Mouse (Mus musculus) bone marrow, adult 2 months (tissue): ENCODE data around the gene Tubb4a.

Experiments
- CTCF ChIP-seq: fragments of 200-500 bp; IDR thresholded peaks from 2 replicates; pipeline ENCODE4 v1.5.1; 2011; ENCODE audit warnings: low read length, control low read depth; ENCODE audit not compliant: control insufficient read depth, insufficient read depth
- POLR2A ChIP-seq: fragments of 200-500 bp; IDR thresholded peaks from 2 replicates; pipeline ENCODE4 v1.6.1; 2011; ENCODE audit warnings: low read depth, mild to moderate bottlenecking, control low read depth, low read length, borderline replicate concordance; ENCODE audit not compliant: control insufficient read depth

DNA sequence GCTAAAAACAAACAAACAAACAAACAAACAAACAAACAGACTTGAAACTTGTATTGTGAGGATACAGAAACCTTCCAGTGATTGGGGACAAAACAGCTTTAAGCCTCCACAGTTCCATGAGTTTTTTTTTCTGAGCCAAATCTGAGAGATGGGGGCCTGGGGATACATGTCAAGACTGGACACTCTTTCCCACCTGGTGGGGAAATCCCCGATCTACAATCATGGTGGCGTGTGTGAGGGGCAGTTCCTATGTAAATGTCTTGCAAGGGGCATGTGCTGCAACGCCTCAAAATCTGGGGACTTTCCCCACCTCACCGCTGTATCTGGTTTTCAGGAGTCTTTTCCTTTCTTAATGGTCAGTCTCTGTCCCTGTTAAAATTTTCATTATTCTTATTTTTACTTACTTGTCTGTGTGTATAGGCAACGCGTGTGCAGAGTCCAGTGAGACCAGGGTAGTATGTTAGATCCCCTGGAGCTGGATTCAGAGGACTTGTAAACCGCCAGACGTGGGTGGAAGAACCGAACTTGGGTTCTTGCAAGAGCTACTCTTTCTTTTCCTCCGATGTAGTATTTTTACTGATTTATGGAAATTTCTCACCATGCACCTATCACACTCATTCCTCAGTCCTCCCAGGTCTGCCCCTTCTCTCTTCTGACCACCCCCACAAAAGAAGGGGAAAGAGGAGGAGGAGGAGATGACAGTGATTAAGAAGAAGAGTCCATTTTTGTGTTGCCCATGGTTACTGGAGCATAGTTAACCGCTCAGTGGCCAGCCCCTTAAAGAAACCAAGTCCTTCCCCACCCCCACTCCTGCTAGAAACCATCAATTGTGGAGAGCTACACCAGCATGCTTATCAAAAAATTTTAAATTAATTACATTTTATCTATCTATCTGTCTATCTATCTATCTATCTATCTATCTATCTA, 35.9 kb upstream of the Tubb4a start:
- TF ChIP-seq POLR2A (no peak), CTCF (no peak)
